Mouse (Mus musculus) embryonic fibroblast, embryonic 13.5 days (primary cell): ENCODE results near the gene Tcte1. TPM values are rescaled to one million over a fixed set of nuclear protein-coding genes. Genes with fewer than 3 reads are reported as not detected.

ENCODE experiments used
- H3K27ac ChIP-seq: 2 replicates; pipeline ENCODE4 v1.5.1; 2012; ENCODE audit warnings: low read length, control low read depth, inconsistent platforms; ENCODE audit not compliant: insufficient read depth
- H3K4me1 ChIP-seq: 2 replicates; pipeline ENCODE4 v1.6.1; 2011; ENCODE audit warnings: low read length; ENCODE audit not compliant: control insufficient read depth, insufficient read depth
- H3K4me3 ChIP-seq: 2 replicates; pipeline ENCODE4 v1.5.1; 2011; ENCODE audit warnings: mild to moderate bottlenecking, control low read depth, low read length; ENCODE audit not compliant: insufficient read depth
- CTCF ChIP-seq: IDR thresholded peaks from 2 replicates; pipeline ENCODE4 v1.5.1; 2011; ENCODE audit warnings: mild to moderate bottlenecking, control low read depth, low read length, moderate library complexity, borderline replicate concordance; ENCODE audit not compliant: insufficient read depth
- POLR2A ChIP-seq: IDR thresholded peaks from 2 replicates; pipeline ENCODE4 v1.6.1; 2011; ENCODE audit warnings: low read depth, mild to moderate bottlenecking, control low read depth, low read length, moderate library complexity
- polyA plus RNA-seq: library from polyadenylated mRNA; stranded (reverse); fragments of >200 nt; gene quantifications from 2 replicates; pipeline ENCODE4 v1.2.4, GENCODE M21; 2011; ENCODE audit warnings: low read depth; ENCODE audit not compliant: missing spikeins, insufficient read length

The Tcte1 gene
- polyA plus RNA-seq, 1 experiment: not detected

DNA sequence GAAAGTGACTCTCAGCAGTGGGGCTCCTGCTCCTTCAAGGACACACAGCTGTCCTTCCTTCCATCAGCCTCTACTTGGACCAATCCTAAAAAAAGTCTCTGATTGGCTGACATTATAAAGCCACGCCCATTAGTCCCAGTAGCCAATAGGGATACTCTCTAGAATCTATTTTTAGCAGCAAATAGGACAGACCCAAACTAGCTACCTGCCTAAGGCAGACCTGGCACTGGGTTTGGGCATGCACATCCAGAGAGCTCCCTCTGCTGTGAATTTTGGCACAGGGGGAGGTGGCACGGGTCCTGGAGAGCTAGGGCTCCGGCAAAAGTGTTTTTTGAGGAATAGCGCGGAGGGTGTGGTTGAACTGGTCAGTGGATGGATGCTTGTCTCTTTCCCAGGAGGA, 3.3 kb downstream of the Tcte1 start:
- H3K4me1 ChIP-seq: no peaks in the 10 kb centered on the region
- TF ChIP-seq POLR2A: no peak
- TF ChIP-seq CTCF: no peak
- H3K27ac ChIP-seq: no peak overlapping the region
- no peak overlapping the region for H3K4me3 ChIP-seq

DNA sequence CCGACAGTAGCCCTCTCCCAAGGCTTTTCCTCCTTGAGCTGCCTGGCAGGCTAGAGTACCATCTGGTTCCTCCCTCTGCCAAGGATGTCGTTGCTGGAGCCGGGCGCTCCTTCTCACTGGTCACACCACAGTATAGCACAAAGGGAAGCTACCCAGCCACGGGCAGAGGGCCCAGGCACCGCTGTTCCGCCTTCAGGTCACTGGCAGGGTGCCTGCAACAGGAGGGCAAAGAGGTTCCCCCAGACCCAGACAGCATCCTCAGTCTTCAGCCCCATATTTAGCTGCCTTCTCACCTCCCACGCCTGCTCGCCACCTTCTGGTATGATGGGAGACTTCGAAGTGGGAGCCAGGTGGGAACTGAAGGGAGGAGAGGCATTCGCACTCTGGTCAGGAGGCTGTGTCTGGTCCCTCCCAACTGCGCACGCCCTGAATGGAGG, 7.1 kb downstream of the Tcte1 start:
- no peak for TF ChIP-seq CTCF
- Histone ChIP-seq H3K4me1 (no peaks in the 10 kb centered on the region), H3K4me3 (no peak overlapping the region), H3K27ac (no peak overlapping the region)

DNA sequence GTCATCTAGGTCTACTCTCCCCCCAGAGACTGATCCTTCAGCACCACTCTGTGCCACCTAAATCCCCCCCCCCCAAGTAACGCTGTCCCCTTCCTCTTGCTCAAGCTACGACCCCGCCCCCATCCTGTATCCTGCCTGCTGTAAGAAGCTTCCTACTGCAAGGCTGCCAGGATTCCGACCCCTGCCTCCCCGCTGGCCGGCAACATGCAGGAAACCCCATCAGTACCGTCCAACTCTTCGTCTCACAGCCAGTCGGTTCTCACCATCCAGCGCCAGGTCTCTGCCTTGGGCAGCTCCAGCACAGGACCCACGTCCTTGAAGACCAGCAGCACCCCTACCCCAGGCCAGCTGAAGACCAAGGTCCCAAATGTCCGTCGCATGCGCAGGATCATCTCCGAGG, 9.7 kb downstream of the Tcte1 start:
- H3K4me1 ChIP-seq: no peaks in the 10 kb centered on the region
- H3K4me3 ChIP-seq: no peak overlapping the region
- H3K27ac ChIP-seq: no peak overlapping the region
- TF ChIP-seq POLR2A (no peak), CTCF (no peak)

DNA sequence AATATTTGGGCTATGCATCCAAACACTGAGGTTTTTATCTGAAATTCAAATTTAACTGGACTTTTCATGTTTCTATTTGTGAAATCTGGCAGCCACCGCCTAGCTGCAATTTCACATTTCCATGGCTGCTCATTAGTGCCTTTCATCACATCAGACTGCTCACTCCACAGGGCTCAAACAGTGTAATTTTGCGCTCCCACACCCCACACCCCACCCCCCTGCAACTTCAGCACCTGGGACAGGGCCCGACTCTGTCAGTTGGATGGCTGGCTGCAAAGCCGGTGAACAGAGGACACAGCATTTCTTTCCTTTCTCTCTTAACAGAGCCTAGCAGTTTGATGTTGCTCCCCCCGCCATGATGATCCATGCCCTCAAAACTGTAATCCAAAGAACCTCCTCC, 13.0 kb downstream of the Tcte1 start:
- Histone ChIP-seq H3K4me3 (no peak overlapping the region), H3K27ac (no peak overlapping the region), H3K4me1 (no peaks in the 10 kb centered on the region)
- TF ChIP-seq POLR2A: no peak
- TF ChIP-seq CTCF: no peak

DNA sequence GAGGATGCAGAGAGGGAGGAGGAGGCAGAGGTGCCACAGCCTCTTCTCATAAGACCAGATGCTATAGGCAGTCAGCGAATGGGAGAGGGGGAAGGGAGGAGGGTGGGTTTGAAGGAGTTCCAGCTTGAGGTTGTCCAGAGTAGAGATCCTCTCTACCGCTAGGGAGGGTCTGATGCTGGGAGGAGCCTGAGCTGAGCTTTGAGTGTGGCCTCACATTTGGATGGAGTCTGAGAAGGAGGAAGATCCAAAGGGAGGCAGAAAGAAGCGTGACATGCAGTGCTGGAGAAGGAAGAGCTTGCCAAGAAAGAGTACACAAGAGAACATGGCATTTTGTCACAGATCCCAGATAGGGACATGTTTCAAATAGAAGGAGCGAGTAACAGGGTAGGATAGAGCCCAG, 15.2 kb downstream of the Tcte1 start:
- TF ChIP-seq CTCF (no peak), POLR2A (no peak)
- Histone ChIP-seq H3K4me1 (no peaks in the 10 kb centered on the region), H3K4me3 (no peak overlapping the region), H3K27ac (no peak overlapping the region)

DNA sequence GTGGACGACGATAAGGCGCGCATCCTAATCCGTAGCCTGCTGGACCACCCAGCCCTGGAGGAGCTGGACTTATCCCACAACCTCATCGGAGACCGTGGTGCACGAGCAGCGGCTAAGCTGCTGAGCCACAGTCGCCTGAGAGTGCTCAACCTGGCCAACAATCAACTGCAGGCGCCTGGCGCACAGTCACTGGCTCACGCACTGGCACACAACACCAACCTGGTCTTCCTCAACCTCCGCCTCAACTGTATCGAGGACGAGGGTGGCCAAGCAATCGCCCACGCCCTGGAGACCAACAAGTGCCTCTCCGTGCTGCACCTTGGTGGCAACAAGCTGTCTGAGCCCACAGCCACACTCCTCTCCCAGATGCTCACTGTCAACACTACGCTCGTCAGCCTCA, 16.4 kb downstream of the Tcte1 start:
- no peak overlapping the region for H3K27ac ChIP-seq
- TF ChIP-seq CTCF (no peak), POLR2A (no peak)
- no peak overlapping the region for H3K4me3 ChIP-seq
- no peaks in the 10 kb centered on the region for H3K4me1 ChIP-seq

DNA sequence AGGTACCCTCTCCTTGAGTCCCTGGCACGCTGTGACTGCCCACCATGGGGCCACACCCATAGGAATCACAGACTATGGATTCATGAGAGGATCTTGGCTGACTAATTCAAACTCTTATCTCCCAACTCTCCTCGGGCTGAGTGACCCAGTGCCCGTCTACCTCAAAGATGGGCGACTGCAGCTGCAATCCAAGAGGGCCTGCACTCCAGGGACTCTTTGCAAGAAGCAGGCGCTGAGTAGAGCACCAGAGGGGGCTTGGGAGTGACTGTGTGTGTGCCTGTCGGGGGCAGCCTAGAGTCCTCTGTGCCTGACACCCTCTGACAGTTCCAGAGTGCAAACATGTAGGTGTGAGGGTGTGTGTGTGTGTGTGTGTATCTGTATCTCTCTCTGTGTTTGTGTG, 18.9 kb downstream of the Tcte1 start:
- H3K27ac ChIP-seq: no peak overlapping the region
- H3K4me3 ChIP-seq: no peak overlapping the region
- TF ChIP-seq CTCF (no peak), POLR2A (no peak)
- H3K4me1 ChIP-seq: no peaks in the 10 kb centered on the region

DNA sequence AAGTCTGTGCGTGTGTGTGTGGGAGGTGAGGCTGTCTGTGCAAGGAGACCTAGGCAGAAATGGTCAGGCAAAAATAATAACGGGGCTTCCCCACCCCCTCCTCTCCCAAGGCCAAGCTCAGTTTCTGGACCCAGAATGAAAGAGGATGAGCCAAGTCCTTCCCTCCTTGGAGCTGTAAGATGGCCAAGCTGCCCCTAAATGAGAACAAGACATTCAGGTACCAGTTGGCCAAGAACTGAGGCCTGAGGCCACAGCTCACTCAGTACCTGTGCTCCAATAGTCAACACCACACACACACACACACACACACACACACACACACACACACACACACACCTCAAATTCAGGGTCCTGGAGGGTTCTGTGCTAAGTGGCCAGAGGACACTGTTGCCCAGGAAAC, 19.5 kb downstream of the Tcte1 start:
- TF ChIP-seq POLR2A: no peak
- no peak for TF ChIP-seq CTCF
- Histone ChIP-seq H3K4me1 (no peaks in the 10 kb centered on the region), H3K4me3 (no peak overlapping the region), H3K27ac (no peak overlapping the region)

DNA sequence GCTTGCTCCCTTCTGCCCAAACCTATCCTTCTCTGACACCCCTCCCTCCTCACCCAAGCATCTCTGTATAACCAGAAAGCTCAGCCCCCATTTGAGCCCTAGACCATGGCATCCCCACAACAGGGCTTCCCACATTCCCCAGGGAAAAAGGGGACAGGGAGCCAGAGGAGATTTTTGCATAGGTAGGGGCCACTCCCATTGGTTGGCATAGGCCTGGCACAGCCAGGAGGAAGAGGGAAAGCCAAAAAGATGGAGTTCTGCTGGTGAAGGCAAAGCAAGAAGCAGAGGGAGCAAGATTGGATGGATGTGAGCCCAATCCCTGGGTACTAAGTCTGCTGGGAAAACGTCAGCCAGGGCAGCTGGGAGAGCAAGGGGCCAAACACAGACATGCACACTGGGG, 19.9 kb downstream of the Tcte1 start:
- H3K27ac ChIP-seq: no peak overlapping the region
- H3K4me3 ChIP-seq: no peak overlapping the region
- H3K4me1 ChIP-seq: no peaks in the 10 kb centered on the region
- TF ChIP-seq POLR2A (no peak), CTCF (no peak)

DNA sequence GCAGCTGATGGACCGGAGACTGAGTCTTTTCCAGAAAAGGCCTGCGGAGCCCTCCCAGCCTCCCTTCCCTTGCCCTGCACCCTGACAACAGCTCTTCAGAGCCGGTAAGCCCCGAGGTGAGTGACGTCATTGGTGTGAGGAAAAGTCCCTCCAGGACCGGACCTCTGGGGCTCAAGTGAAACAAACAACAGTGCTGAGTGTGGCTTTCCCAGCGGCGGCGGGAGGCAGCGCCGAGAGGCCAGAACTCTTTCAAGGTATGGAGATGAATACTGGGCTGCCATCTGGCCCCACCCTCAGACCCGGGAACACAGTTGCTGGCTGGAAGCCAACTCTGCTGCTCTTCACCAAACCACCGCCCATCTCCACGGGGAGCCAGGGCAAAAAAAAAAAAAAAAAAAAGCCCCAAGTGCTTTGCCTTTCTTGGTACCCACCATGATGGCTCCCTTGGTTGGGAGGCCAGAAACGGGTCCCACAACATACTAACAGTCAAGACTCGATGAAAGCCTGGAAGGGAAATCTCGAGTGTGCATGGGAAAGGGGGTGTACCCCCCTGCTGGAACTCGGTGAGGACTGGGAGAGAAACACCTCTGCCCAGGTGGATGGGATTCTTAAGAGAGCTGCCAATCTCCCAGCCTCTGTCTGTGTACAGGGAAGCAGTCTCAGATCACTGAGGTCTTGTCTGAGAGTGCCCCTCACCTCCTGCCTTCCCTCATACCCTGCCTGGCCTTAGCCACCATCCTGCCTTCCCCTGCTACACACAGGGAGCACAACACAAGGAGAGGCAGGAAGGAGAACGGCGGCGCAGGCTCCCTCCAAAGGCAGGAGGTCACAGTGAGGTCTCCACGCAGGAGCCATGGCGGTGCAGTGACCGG, 21.0 kb downstream of the Tcte1 start:
- H3K4me1 ChIP-seq: no peaks in the 10 kb centered on the region
- no peak overlapping the region for H3K4me3 ChIP-seq
- no peak overlapping the region for H3K27ac ChIP-seq
- TF ChIP-seq CTCF (no peak), POLR2A (no peak)
